Mouse (Mus musculus): ENCODE measurements around the gene Sos1.

The Sos1 gene

GRCm38 (mm10) chr17:80480031-80480854, at the start of gene Sos1:
TSS of gene Sos1 (minus strand) at chr17:80480453.
- peak; percentile 97 for DNase-seq (ENCODE audit: low spot score)

- no peak for DNase-seq (ENCODE audit: low spot score)
Observed at GRCm38 (mm10) chr17:80523231-80523630, 43.0 kb upstream of the Sos1 start.

- no peak for DNase-seq (ENCODE audit: low spot score)
Observed at GRCm38 (mm10) chr17:80522229-80522556, 41.9 kb upstream of the Sos1 start.

GRCm38 (mm10) chr17:80521521-80522228, 41.4 kb upstream of the Sos1 start:
- DNase-seq (ENCODE audit: low spot score): no peak

GRCm38 (mm10) chr17:80520537-80520936, 40.3 kb upstream of the Sos1 start:
- DNase-seq (ENCODE audit: low spot score): no peak

- no peak for DNase-seq (ENCODE audit: low spot score)
Observed at GRCm38 (mm10) chr17:80518811-80519210, 38.6 kb upstream of the Sos1 start.

- DNase-seq (ENCODE audit: low spot score): no peak
Observed at GRCm38 (mm10) chr17:80517244-80517643, 37.0 kb upstream of the Sos1 start.

- DNase-seq (ENCODE audit: low spot score): no peak
Observed at GRCm38 (mm10) chr17:80515956-80516355, 35.7 kb upstream of the Sos1 start.

- DNase-seq (ENCODE audit: low spot score): no peak
Observed at GRCm38 (mm10) chr17:80515513-80515912, 35.3 kb upstream of the Sos1 start.

- DNase-seq (ENCODE audit: low spot score): no peak
Observed at GRCm38 (mm10) chr17:80513766-80514165, 33.5 kb upstream of the Sos1 start.

- no peak for DNase-seq (ENCODE audit: low spot score)
Observed at GRCm38 (mm10) chr17:80510459-80510855, 30.2 kb upstream of the Sos1 start.

- DNase-seq (ENCODE audit: low spot score): no peak
Observed at GRCm38 (mm10) chr17:80509494-80510458, 29.5 kb upstream of the Sos1 start.

GRCm38 (mm10) chr17:80505766-80506165, 25.5 kb upstream of the Sos1 start:
- no peak for DNase-seq (ENCODE audit: low spot score)

GRCm38 (mm10) chr17:80505342-80505741, 25.1 kb upstream of the Sos1 start:
- no peak for DNase-seq (ENCODE audit: low spot score)

- DNase-seq (ENCODE audit: low spot score): no peak
Observed at GRCm38 (mm10) chr17:80501805-80502172, 21.5 kb upstream of the Sos1 start.

GRCm38 (mm10) chr17:80501037-80501804, 21.0 kb upstream of the Sos1 start:
- no peak for DNase-seq (ENCODE audit: low spot score)

- no peak for DNase-seq (ENCODE audit: low spot score)
Observed at GRCm38 (mm10) chr17:80500025-80500424, 19.8 kb upstream of the Sos1 start.

GRCm38 (mm10) chr17:80498600-80499268, 18.5 kb upstream of the Sos1 start:
- no peak for DNase-seq (ENCODE audit: low spot score)

- DNase-seq (ENCODE audit: low spot score): no peak
Observed at GRCm38 (mm10) chr17:80497183-80497601, 16.9 kb upstream of the Sos1 start.

GRCm38 (mm10) chr17:80496607-80497170, 16.4 kb upstream of the Sos1 start:
- no peak for DNase-seq (ENCODE audit: low spot score)

GRCm38 (mm10) chr17:80496185-80496584, 15.9 kb upstream of the Sos1 start:
- DNase-seq (ENCODE audit: low spot score): no peak

Measured in urinary bladder, postnatal 25 days (tissue).